Mouse (Mus musculus): ENCODE measurements around the gene Fbxo46. TPM values are rescaled to one million over a fixed set of nuclear protein-coding genes. Genes with fewer than 3 reads are reported as not detected.
A peak's percentile ranks its signal among the peaks of the same experiment; 100 is the strongest.
"Not testable (repeated sequence)": the region's sequence is repeated elsewhere in the genome, so short reads cannot be mapped to it uniquely, and the experiment has no call there.

Gene Fbxo46
- polyA plus RNA-seq, 1 experiment: 49.3 TPM

DNA sequence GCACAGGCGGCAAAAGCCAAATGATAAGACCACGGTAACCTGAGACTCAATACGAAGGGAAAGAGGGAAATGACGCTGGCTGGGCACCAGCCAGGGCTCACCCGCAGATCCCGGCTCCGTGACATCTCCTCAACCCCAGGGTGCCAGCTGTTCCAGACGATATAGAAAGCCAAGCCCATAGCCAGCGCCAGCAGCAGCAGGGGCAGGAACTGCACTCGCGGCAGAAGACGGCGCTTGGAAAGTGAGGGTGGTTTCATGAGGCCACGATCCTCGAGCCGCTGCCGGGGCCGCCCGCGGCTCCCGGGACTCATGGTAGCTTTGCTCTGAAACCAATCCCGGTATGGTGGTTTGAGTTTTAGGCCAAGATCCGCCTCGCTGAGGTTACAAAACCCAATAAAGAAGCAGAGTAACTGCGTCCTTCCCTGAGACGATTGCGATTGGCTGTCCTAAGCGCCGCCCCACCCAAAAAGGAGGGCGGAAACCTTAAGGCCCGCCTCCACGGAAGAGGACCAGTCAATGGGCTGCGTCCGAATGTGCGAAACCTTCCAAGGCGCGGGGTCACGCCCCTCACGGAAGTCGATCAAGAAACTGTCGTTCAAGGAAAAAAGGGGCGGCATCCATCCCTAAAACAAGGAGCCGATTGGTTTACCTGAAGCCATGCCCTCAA is 29.3 kb downstream of the Fbxo46 start, which contains the start of gene Qpctl:
Gene Qpctl, minus strand, starts transcription at position 417 of the 667 bp plus-strand sequence.
- H3K4me1 ChIP-seq (ENCODE audit: control insufficient read depth, insufficient read depth, low read length): peaks cover 6% of the 10 kb centered on the region

GRCm38 (mm10) chr7:19149626-19150025 is 30.0 kb downstream of the Fbxo46 start, which contains the start of gene Snrpd2:
Snrpd2 (plus strand) TSS chr7:19149722.
- peaks cover 4% of the 10 kb centered on the region for H3K36me3 ChIP-seq (ENCODE audit: control insufficient read depth, insufficient read depth, low read length)
- H3K27ac ChIP-seq (ENCODE audit: control insufficient read depth, insufficient read depth, low read depth, low read length): peak within 1 kb of the TSS; percentile 95
- H3K27me3 ChIP-seq (ENCODE audit: control insufficient read depth, insufficient read depth, low read length): no peaks in the 10 kb centered on the region
- peak within 1 kb of the TSS; percentile 91 for H3K4me3 ChIP-seq (ENCODE audit: control insufficient read depth, low read depth, low read length)
- TF ChIP-seq CTCF (IDR thresholded peaks at IDR 0.05; ENCODE audit: control insufficient read depth, insufficient read depth, insufficient replicate concordance, low read depth, low read length): no peak
- peak; percentile 90 for TF ChIP-seq POLR2A (IDR thresholded peaks at IDR 0.05; ENCODE audit: control insufficient read depth, low read depth, low read length)
- peaks cover 6% of the 10 kb centered on the region for H3K4me1 ChIP-seq (ENCODE audit: control insufficient read depth, insufficient read depth, low read length)

More for the DNA sequence above, 29.3 kb downstream of the Fbxo46 start, which contains the start of gene Qpctl:
- Histone ChIP-seq H3K36me3 (ENCODE audit: control insufficient read depth, insufficient read depth, low read length) (peaks cover 4% of the 10 kb centered on the region), H3K27ac (ENCODE audit: control insufficient read depth, insufficient read depth, low read depth, low read length) (peak within 1 kb of the TSS; percentile 95), H3K4me3 (ENCODE audit: control insufficient read depth, low read depth, low read length) (peak within 1 kb of the TSS; percentile 91), H3K27me3 (ENCODE audit: control insufficient read depth, insufficient read depth, low read length) (no peaks in the 10 kb centered on the region)
- TF ChIP-seq CTCF (IDR thresholded peaks at IDR 0.05; ENCODE audit: control insufficient read depth, insufficient read depth, insufficient replicate concordance, low read depth, low read length) (no peak), POLR2A (IDR thresholded peaks at IDR 0.05; ENCODE audit: control insufficient read depth, low read depth, low read length) (peak; percentile 38)

DNA sequence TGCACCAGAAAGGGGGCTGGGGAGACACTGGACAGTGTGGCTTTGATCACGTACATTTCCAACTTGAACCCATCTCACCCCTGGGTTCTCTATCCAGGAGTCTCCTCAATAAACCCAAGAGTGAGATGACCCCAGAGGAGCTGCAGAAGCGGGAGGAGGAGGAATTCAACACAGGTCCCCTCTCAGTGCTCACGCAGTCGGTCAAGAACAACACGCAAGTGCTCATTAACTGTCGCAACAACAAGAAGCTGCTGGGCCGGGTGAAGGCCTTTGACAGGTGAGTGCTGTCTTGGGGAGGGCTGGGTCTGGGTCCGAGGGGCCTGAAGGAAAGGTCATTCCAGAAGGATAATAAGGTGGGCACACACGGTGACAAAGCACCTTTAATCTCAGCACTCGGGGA is 31.5 kb downstream of the Fbxo46 start:
- not testable (repeated sequence) for H3K36me3 ChIP-seq (ENCODE audit: control insufficient read depth, insufficient read depth, low read length); H3K4me1 ChIP-seq (ENCODE audit: control insufficient read depth, insufficient read depth, low read length); H3K27me3 ChIP-seq (ENCODE audit: control insufficient read depth, insufficient read depth, low read length); H3K27ac ChIP-seq (ENCODE audit: control insufficient read depth, insufficient read depth, low read depth, low read length)
- peak overlapping the region; percentile 91 for H3K4me3 ChIP-seq (ENCODE audit: control insufficient read depth, low read depth, low read length)

DNA sequence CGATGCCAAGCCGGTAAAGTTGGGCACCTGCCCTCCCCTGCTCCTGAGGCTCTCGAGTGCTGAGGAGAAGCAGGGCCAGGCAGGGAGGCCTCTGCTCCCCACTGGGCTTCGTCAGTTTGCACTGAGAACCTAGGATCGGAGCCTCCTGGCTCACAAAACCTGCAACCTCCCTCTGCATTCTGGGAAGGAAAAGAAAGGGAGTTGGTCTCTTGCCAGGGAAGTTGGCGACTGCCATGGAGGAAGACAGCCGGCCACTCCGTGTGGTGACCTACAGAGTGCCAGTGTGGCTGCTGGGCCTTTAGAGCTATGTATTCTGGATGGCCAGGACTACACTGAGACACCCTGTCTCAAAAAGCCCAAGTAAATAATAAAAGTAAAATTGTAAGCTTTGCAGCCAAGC is 35.1 kb downstream of the Fbxo46 start:
- no peak overlapping the region for H3K4me3 ChIP-seq (ENCODE audit: control insufficient read depth, low read depth, low read length)
- H3K27ac ChIP-seq (ENCODE audit: control insufficient read depth, insufficient read depth, low read depth, low read length): no peak overlapping the region
- peaks cover 10% of the 10 kb centered on the region for H3K4me1 ChIP-seq (ENCODE audit: control insufficient read depth, insufficient read depth, low read length)
- no peaks in the 10 kb centered on the region for H3K27me3 ChIP-seq (ENCODE audit: control insufficient read depth, insufficient read depth, low read length)
- H3K36me3 ChIP-seq (ENCODE audit: control insufficient read depth, insufficient read depth, low read length): peaks cover 4% of the 10 kb centered on the region
- TF ChIP-seq POLR2A (IDR thresholded peaks at IDR 0.05; ENCODE audit: control insufficient read depth, low read depth, low read length) (no peak), CTCF (IDR thresholded peaks at IDR 0.05; ENCODE audit: control insufficient read depth, insufficient read depth, insufficient replicate concordance, low read depth, low read length) (no peak)

DNA sequence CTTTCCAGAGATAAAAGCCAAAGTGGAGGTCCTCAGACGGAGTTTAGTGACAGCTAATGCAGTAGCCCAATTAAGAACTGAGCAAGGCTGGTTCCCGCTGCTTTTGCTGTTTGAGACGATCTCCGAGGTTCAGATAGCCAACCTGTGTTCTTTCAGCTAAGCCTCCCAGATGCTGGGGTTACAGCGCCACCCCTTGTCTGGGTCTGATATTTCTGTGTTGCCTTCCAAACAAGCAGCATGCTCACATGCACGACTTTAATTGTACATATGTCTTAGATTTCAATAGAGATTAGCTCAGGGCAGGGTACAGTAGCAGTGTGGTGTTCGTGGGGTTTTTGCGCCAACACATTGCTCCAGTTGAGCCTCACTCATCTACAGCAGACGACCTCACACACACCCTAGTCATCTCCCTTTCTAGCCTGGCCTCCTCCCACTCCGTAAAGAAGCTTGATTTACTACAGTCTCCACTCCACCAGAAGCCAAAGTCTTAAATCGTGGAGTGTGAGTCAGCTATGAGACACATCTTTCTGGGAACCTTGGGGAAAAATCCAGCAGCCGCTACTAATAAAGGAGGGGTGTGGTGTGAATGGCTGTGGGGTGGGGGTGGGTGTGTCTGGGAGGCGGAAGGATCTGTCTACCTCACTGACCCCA is 36.3 kb downstream of the Fbxo46 start:
- TF ChIP-seq POLR2A (IDR thresholded peaks at IDR 0.05; ENCODE audit: control insufficient read depth, low read depth, low read length) (no peak), CTCF (IDR thresholded peaks at IDR 0.05; ENCODE audit: control insufficient read depth, insufficient read depth, insufficient replicate concordance, low read depth, low read length) (no peak)
- Histone ChIP-seq H3K4me3 (ENCODE audit: control insufficient read depth, low read depth, low read length) (no peak overlapping the region), H3K27me3 (ENCODE audit: control insufficient read depth, insufficient read depth, low read length) (no peaks in the 10 kb centered on the region), H3K27ac (ENCODE audit: control insufficient read depth, insufficient read depth, low read depth, low read length) (no peak overlapping the region), H3K4me1 (ENCODE audit: control insufficient read depth, insufficient read depth, low read length) (peaks cover 16% of the 10 kb centered on the region), H3K36me3 (ENCODE audit: control insufficient read depth, insufficient read depth, low read length) (peaks cover 4% of the 10 kb centered on the region)

DNA sequence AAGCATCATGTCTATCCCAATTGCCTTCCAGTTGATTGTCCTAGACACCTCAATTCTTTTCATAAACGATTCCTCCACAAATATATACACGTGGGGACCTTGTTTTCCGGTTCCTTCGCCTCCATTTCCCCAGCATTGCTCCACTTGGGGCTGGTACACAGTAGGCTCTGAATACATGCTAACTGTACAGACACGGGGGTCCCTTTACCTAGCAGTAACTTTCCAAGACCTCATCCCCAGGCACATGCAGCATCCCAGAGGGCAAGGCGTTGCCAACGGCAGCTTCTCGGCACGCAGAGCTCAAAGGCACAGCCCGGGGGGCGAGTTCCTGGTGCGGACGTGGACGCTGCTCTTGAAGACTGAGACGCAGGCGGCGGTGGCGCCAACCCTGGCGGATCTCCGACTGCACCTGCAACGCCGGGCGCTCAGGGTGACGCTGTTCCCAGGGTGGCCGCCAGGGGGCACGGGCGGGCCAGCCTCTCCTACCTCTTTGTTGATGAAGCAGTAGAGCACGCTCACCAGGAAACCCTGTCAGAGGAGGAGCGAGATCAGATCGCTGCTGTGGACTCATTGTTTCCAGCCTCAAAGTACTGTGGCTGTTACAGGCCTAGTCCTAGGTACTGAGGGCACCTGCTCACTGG is 37.6 kb downstream of the Fbxo46 start:
- no peak overlapping the region; the same call in 1 of the 2 replicates for H3K4me3 ChIP-seq (ENCODE audit: control insufficient read depth, low read depth, low read length)
- H3K4me1 ChIP-seq (ENCODE audit: control insufficient read depth, insufficient read depth, low read length): peaks cover 16% of the 10 kb centered on the region
- H3K27ac ChIP-seq (ENCODE audit: control insufficient read depth, insufficient read depth, low read depth, low read length): no peak overlapping the region
- H3K27me3 ChIP-seq (ENCODE audit: control insufficient read depth, insufficient read depth, low read length): no peaks in the 10 kb centered on the region
- H3K36me3 ChIP-seq (ENCODE audit: control insufficient read depth, insufficient read depth, low read length): no peaks in the 10 kb centered on the region; the same call in 1 of the 2 replicates
- peak; percentile 92 for TF ChIP-seq CTCF (IDR thresholded peaks at IDR 0.05; ENCODE audit: control insufficient read depth, insufficient read depth, insufficient replicate concordance, low read depth, low read length)
- TF ChIP-seq POLR2A (IDR thresholded peaks at IDR 0.05; ENCODE audit: control insufficient read depth, low read depth, low read length): no peak

- Histone ChIP-seq H3K27me3 (ENCODE audit: control insufficient read depth, insufficient read depth, low read length) (no peaks in the 10 kb centered on the region), H3K4me1 (ENCODE audit: control insufficient read depth, insufficient read depth, low read length) (peaks cover 19% of the 10 kb centered on the region), H3K4me3 (ENCODE audit: control insufficient read depth, low read depth, low read length) (no peak overlapping the region), H3K36me3 (ENCODE audit: control insufficient read depth, insufficient read depth, low read length) (no peaks in the 10 kb centered on the region), H3K27ac (ENCODE audit: control insufficient read depth, insufficient read depth, low read depth, low read length) (no peak overlapping the region)
- TF ChIP-seq POLR2A (IDR thresholded peaks at IDR 0.05; ENCODE audit: control insufficient read depth, low read depth, low read length) (no peak), CTCF (IDR thresholded peaks at IDR 0.05; ENCODE audit: control insufficient read depth, insufficient read depth, insufficient replicate concordance, low read depth, low read length) (no peak)
Measured at GRCm38 (mm10) chr7:19158601-19159000, 38.9 kb downstream of the Fbxo46 start.

All from testis, adult 2 months (tissue).